Mouse (Mus musculus): ENCODE measurements around the gene Zfp273.

DNA sequence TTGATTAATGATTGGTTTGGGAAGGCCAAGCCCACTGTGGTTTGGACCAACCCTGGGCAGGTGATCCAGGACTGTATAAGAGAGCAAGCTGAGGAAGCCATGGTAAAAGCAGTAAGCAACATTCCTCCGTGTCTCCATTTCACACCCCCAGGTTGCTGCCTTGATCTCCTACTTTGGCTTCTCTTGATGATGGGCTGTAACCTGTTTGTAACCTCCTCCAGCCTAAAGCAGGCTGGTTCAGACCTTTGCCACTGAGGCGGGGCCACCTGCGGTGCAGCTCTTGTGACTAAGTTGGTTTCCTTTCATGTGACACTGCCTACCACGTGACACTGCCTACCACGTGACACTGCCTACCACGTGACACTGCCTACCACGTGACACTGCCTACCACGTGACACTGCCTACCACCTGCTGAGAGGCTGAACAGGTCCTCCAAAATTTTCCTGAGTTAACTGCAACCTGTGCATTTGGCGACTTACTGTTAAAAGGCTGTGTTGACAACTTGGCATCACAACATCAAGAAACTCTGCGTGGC lies 21.6 kb upstream of the Zfp273 start:
- TF ChIP-seq CTCF (IDR thresholded peaks at IDR 0.05; ENCODE audit: low read depth, low read length) (no peak), GATA2 (IDR thresholded peaks at IDR 0.05; ENCODE audit: borderline replicate concordance, low read depth, low read length) (no peak), POLR2AphosphoS5 (IDR thresholded peaks at IDR 0.05; ENCODE audit: insufficient replicate concordance, low read depth, low read length) (no peak), TAL1 (conservative IDR thresholded peaks at IDR 0.05; ENCODE audit: low read depth, low read length) (no peak), GATA1 (IDR thresholded peaks at IDR 0.05; ENCODE audit: borderline replicate concordance, low read length) (no peak)

All from G1E (cell line).